Mouse (Mus musculus) megakaryocyte-erythroid progenitor cell, adult 5-6 weeks (primary cell): Measurements from ENCODE around the gene Adcy3. TPM values are rescaled to one million over a fixed set of nuclear protein-coding genes. Genes with fewer than 3 reads are reported as not detected.
"Not testable (repeated sequence)": the region's sequence is repeated elsewhere in the genome, so short reads cannot be mapped to it uniquely, and the experiment has no call there.

ENCODE experiments used
- ATAC-seq: replicated peaks from 2 replicates; pipeline ENCODE4 v1.8.0; 2016; ENCODE audit warnings: mild to moderate bottlenecking, inconsistent platforms; ENCODE audit not compliant: severe bottlenecking, poor library complexity, low FRiP score, low TSS enrichment
- total RNA-seq, 2 experiments: library from RNA; stranded (forward) in 1 of 2; stranded (reverse) in 1 of 2; fragments of 200-1000, 215-1000 nt in 1 of 2; fragments of >200 nt in 1 of 2; fragmentation: Nextera tagmentation in 1 of 2; gene quantifications; 2 replicates each; pipeline ENCODE4 v1.2.3; 2014 to 2017

The Adcy3 gene
- total RNA-seq, 2 experiments from 2014 or later = 0.33 TPM

- no peak for ATAC-seq
Observed at GRCm38 (mm10) chr12:4232777-4233176, 99.9 kb downstream of the Adcy3 start.

- ATAC-seq = peak; percentile 96
Observed at GRCm38 (mm10) chr12:4233572-4234508, 100.9 kb downstream of the Adcy3 start, which contains the start of the genes Ptrhd1 and Cenpo. Gene Ptrhd1 (plus strand): TSS chr12:4234027. Gene Cenpo (minus strand): TSS chr12:4234294.

- no peak for ATAC-seq
Observed at GRCm38 (mm10) chr12:4237481-4237880, 104.6 kb downstream of the Adcy3 start.

GRCm38 (mm10) chr12:4240281-4240680, 107.4 kb downstream of the Adcy3 start:
- not testable (repeated sequence) for ATAC-seq

- no peak for ATAC-seq
Observed at GRCm38 (mm10) chr12:4243805-4244204, 110.9 kb downstream of the Adcy3 start.

- ATAC-seq = no peak
Observed at GRCm38 (mm10) chr12:4245742-4246141, 112.8 kb downstream of the Adcy3 start.

GRCm38 (mm10) chr12:4249786-4250185, 116.9 kb downstream of the Adcy3 start:
- no peak for ATAC-seq

- peak; percentile 98 for ATAC-seq
Observed at GRCm38 (mm10) chr12:4252742-4253655, 120.1 kb downstream of the Adcy3 start.

Other genes starting within 250 kb of the Adcy3 start
- gene Pomc, start 178.2 kb upstream of the Adcy3 start, total RNA-seq (2014; fragmentation: Nextera tagmentation) = 0.68 and 1.8 TPM in 2 replicates
- not detected in 2 replicates for gene Pomc, start 178.2 kb upstream of the Adcy3 start, total RNA-seq (2017)
- gene Efr3b, start 94.2 kb upstream of the Adcy3 start, total RNA-seq (2014; fragmentation: Nextera tagmentation) = 0.02 and 0.99 TPM in 2 replicates
- gene Efr3b, start 94.2 kb upstream of the Adcy3 start, total RNA-seq (2017) = 0.70 and 0.91 TPM in 2 replicates
- 10.8 and 11.8 TPM in 2 replicates for gene Dnajc27, start 50.5 kb upstream of the Adcy3 start, total RNA-seq (2014; fragmentation: Nextera tagmentation)
- 5.8 and 8.0 TPM in 2 replicates for gene Dnajc27, start 50.5 kb upstream of the Adcy3 start, total RNA-seq (2017)
- gene Ptrhd1, start 100.9 kb downstream of the Adcy3 start, total RNA-seq (2014; fragmentation: Nextera tagmentation) = 2.1 and 3.9 TPM in 2 replicates
- 2.7 and 3.5 TPM in 2 replicates for gene Ptrhd1, start 100.9 kb downstream of the Adcy3 start, total RNA-seq (2017)
- 35.5 and 46.3 TPM in 2 replicates for gene Cenpo, start 101.2 kb downstream of the Adcy3 start, total RNA-seq (2014; fragmentation: Nextera tagmentation)
- gene Cenpo, start 101.2 kb downstream of the Adcy3 start, total RNA-seq (2017) = 42.7 and 49.9 TPM in 2 replicates